Mouse (Mus musculus): ENCODE data around the gene Slc25a5. TPM values are rescaled to one million over a fixed set of nuclear protein-coding genes. Genes with fewer than 3 reads are reported as not detected.

Slc25a5 gene
- polyA plus RNA-seq, 1 experiment from 2014 or later = 942 TPM

DNA sequence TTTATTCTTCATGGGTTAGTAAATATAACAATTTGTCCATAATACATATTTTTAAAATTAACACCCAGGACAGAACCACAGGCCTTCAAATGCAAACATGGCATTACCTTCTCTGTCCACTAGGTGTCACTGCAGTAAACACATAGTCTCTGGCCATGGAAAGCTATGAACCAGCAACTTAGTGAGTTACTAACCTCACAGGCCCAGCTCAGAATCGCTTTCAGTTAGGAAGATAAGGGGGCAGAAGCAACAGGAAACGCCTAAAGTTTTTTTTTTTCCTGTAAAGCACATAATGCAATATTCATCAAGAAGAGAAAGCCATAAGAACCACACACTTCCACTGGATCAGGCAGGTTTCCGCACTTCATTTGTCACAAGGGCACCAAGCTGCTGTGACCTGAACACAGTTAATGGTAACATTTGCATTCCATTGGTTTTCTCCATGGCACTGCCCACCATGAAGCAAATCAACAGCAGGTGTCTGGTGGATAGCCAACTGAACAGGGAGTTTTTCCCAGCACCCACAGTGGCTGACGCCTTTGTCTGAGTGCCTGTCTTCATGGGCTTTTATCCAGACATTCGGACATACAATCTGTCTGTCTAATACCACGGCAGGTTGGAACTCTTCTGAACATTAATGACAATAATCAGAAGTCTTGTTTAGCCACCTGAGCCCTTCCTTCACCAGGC is 34.4 kb upstream of the Slc25a5 start:
- H3K36me3 ChIP-seq (ENCODE audit: control insufficient read depth, insufficient read depth, low read length) = no peaks in the 10 kb centered on the region
- no peaks in the 10 kb centered on the region for H3K4me1 ChIP-seq (replicated peaks; ENCODE audit: control insufficient read depth, insufficient read depth, low read length)
- no peaks in the 10 kb centered on the region for H3K9me3 ChIP-seq (ENCODE audit: control insufficient read depth, low read length)
- H3K27ac ChIP-seq (ENCODE audit: low read depth, low read length) = no peak overlapping the region
- no peak overlapping the region for H3K4me2 ChIP-seq
- WGBS = 63% methylated on average over 6 of the region's 6 CpGs
- DNase-seq (ENCODE audit: low spot score) = no peak
- no peak overlapping the region for H3K9ac ChIP-seq (ENCODE audit: low read depth, low read length)
- no peaks in the 10 kb centered on the region for H3K27me3 ChIP-seq (replicated peaks; ENCODE audit: control insufficient read depth, insufficient read depth, low read length)
- ATAC-seq (replicated peaks; ENCODE audit: low FRiP score) = no peak
- no peak overlapping the region for H3K4me3 ChIP-seq (ENCODE audit: low read depth, low read length)

DNA sequence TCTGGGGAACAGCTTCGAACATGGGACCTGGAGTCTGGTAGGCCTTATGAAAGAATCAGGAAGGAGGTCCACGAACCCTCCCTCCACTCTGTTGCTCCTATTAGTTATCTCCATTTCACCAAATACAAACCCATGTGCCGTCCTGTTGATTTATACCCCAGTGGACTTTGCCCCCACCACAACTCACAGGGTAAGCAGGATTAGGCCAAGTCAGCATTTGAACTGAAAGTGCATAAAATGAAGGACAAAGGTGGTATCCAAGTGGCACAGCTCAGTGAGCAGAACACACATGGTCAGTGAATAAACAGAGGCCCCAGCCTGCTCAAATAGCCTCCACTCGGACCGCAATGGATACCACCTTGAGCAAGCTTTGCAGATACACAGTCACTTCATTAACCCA is 33.2 kb upstream of the Slc25a5 start:
- no peak for DNase-seq (ENCODE audit: low spot score)
- Histone ChIP-seq H3K4me2 (no peak overlapping the region), H3K36me3 (ENCODE audit: control insufficient read depth, insufficient read depth, low read length) (no peaks in the 10 kb centered on the region), H3K9ac (ENCODE audit: low read depth, low read length) (no peak overlapping the region), H3K27ac (ENCODE audit: low read depth, low read length) (no peak overlapping the region), H3K4me3 (ENCODE audit: low read depth, low read length) (no peak overlapping the region), H3K9me3 (ENCODE audit: control insufficient read depth, low read length) (no peaks in the 10 kb centered on the region), H3K27me3 (replicated peaks; ENCODE audit: control insufficient read depth, insufficient read depth, low read length) (no peaks in the 10 kb centered on the region), H3K4me1 (replicated peaks; ENCODE audit: control insufficient read depth, insufficient read depth, low read length) (no peaks in the 10 kb centered on the region)
- ATAC-seq (replicated peaks; ENCODE audit: low FRiP score) = no peak
- 71% methylated on average over 5 of the region's 5 CpGs for WGBS

GRCm38 (mm10) chrX:36762894-36763293 is 32.6 kb upstream of the Slc25a5 start:
- ATAC-seq (replicated peaks; ENCODE audit: low FRiP score) (no peak), DNase-seq (ENCODE audit: low spot score) (no peak)
- Histone ChIP-seq H3K4me3 (ENCODE audit: low read depth, low read length) (no peak overlapping the region), H3K27ac (ENCODE audit: low read depth, low read length) (no peak overlapping the region), H3K9ac (ENCODE audit: low read depth, low read length) (no peak overlapping the region), H3K36me3 (ENCODE audit: control insufficient read depth, insufficient read depth, low read length) (no peaks in the 10 kb centered on the region), H3K9me3 (ENCODE audit: control insufficient read depth, low read length) (no peaks in the 10 kb centered on the region), H3K27me3 (replicated peaks; ENCODE audit: control insufficient read depth, insufficient read depth, low read length) (no peaks in the 10 kb centered on the region), H3K4me2 (no peak overlapping the region), H3K4me1 (replicated peaks; ENCODE audit: control insufficient read depth, insufficient read depth, low read length) (no peaks in the 10 kb centered on the region)
- WGBS = 74% methylated on average over 4 of the region's 4 CpGs

- Histone ChIP-seq H3K27me3 (replicated peaks; ENCODE audit: control insufficient read depth, insufficient read depth, low read length) (no peaks in the 10 kb centered on the region), H3K4me3 (ENCODE audit: low read depth, low read length) (no peak overlapping the region), H3K4me2 (no peak overlapping the region), H3K4me1 (replicated peaks; ENCODE audit: control insufficient read depth, insufficient read depth, low read length) (no peaks in the 10 kb centered on the region), H3K36me3 (ENCODE audit: control insufficient read depth, insufficient read depth, low read length) (no peaks in the 10 kb centered on the region), H3K9ac (ENCODE audit: low read depth, low read length) (no peak overlapping the region), H3K9me3 (ENCODE audit: control insufficient read depth, low read length) (no peaks in the 10 kb centered on the region), H3K27ac (ENCODE audit: low read depth, low read length) (no peak overlapping the region)
- WGBS = 69% methylated on average over 11 of the region's 11 CpGs
- ATAC-seq (replicated peaks; ENCODE audit: low FRiP score) = no peak
- no peak for DNase-seq (ENCODE audit: low spot score)
These were observed 32.0 kb upstream of the Slc25a5 start for GRCm38 (mm10) chrX:36763298-36763933.

DNA sequence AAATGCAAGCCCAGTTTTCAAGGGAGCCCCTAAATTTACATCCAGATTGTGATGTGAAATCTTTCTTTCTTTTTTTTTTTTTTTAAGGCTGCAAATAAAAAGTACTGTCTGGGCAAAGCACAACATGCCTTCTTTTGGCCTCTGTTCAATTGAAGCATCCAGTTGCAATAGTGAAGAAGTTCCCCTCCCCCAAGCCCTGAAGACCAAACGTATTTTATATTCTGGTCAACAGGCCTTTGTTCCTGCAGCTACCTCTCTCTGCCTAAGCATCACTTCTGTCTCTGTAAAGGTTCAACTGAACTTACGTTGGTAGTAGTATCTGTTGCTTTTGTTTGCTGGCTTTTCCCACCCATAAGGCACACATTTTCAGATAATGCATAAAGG is 31.5 kb upstream of the Slc25a5 start:
- Histone ChIP-seq H3K9ac (ENCODE audit: low read depth, low read length) (no peak overlapping the region), H3K27me3 (replicated peaks; ENCODE audit: control insufficient read depth, insufficient read depth, low read length) (no peaks in the 10 kb centered on the region), H3K36me3 (ENCODE audit: control insufficient read depth, insufficient read depth, low read length) (no peaks in the 10 kb centered on the region), H3K4me1 (replicated peaks; ENCODE audit: control insufficient read depth, insufficient read depth, low read length) (no peaks in the 10 kb centered on the region), H3K27ac (ENCODE audit: low read depth, low read length) (no peak overlapping the region), H3K4me2 (no peak overlapping the region), H3K4me3 (ENCODE audit: low read depth, low read length) (no peak overlapping the region), H3K9me3 (ENCODE audit: control insufficient read depth, low read length) (no peaks in the 10 kb centered on the region)
- 56% methylated on average over 2 of the region's 2 CpGs for WGBS
- DNase-seq (ENCODE audit: low spot score) (no peak), ATAC-seq (replicated peaks; ENCODE audit: low FRiP score) (no peak)

- 64% methylated on average over 5 of the region's 5 CpGs for WGBS
These were observed 28.1 kb upstream of the Slc25a5 start for GRCm38 (mm10) chrX:36767386-36767785.

GRCm38 (mm10) chrX:36772591-36772990 is 22.9 kb upstream of the Slc25a5 start:
- Histone ChIP-seq H3K27me3 (replicated peaks; ENCODE audit: control insufficient read depth, insufficient read depth, low read length) (no peaks in the 10 kb centered on the region), H3K9ac (ENCODE audit: low read depth, low read length) (no peak overlapping the region), H3K9me3 (ENCODE audit: control insufficient read depth, low read length) (no peaks in the 10 kb centered on the region), H3K4me3 (ENCODE audit: low read depth, low read length) (no peak overlapping the region), H3K4me1 (replicated peaks; ENCODE audit: control insufficient read depth, insufficient read depth, low read length) (no peaks in the 10 kb centered on the region), H3K4me2 (no peak overlapping the region), H3K36me3 (ENCODE audit: control insufficient read depth, insufficient read depth, low read length) (no peaks in the 10 kb centered on the region), H3K27ac (ENCODE audit: low read depth, low read length) (no peak overlapping the region)
- WGBS = 86% methylated on average over 6 of the region's 6 CpGs
- no peak for ATAC-seq (replicated peaks; ENCODE audit: low FRiP score)
- no peak for DNase-seq (ENCODE audit: low spot score)

More at GRCm38 (mm10) chrX:36767386-36767785, 28.1 kb upstream of the Slc25a5 start:
- DNase-seq (ENCODE audit: low spot score) (no peak), ATAC-seq (replicated peaks; ENCODE audit: low FRiP score) (no peak)
- H3K9ac ChIP-seq (ENCODE audit: low read depth, low read length) = no peak overlapping the region
- no peaks in the 10 kb centered on the region for H3K27me3 ChIP-seq (replicated peaks; ENCODE audit: control insufficient read depth, insufficient read depth, low read length)
- H3K27ac ChIP-seq (ENCODE audit: low read depth, low read length) = no peak overlapping the region
- no peak overlapping the region for H3K4me3 ChIP-seq (ENCODE audit: low read depth, low read length)
- no peak overlapping the region for H3K4me2 ChIP-seq
- H3K36me3 ChIP-seq (ENCODE audit: control insufficient read depth, insufficient read depth, low read length) = no peaks in the 10 kb centered on the region
- H3K9me3 ChIP-seq (ENCODE audit: control insufficient read depth, low read length) = no peaks in the 10 kb centered on the region
- H3K4me1 ChIP-seq (replicated peaks; ENCODE audit: control insufficient read depth, insufficient read depth, low read length) = no peaks in the 10 kb centered on the region

- Histone ChIP-seq H3K9ac (ENCODE audit: low read depth, low read length) (no peak overlapping the region), H3K9me3 (ENCODE audit: control insufficient read depth, low read length) (no peaks in the 10 kb centered on the region), H3K4me3 (ENCODE audit: low read depth, low read length) (no peak overlapping the region), H3K27me3 (replicated peaks; ENCODE audit: control insufficient read depth, insufficient read depth, low read length) (no peaks in the 10 kb centered on the region), H3K36me3 (ENCODE audit: control insufficient read depth, insufficient read depth, low read length) (no peaks in the 10 kb centered on the region), H3K27ac (ENCODE audit: low read depth, low read length) (no peak overlapping the region), H3K4me2 (no peak overlapping the region), H3K4me1 (replicated peaks; ENCODE audit: control insufficient read depth, insufficient read depth, low read length) (no peaks in the 10 kb centered on the region)
- ATAC-seq (replicated peaks; ENCODE audit: low FRiP score) (no peak), DNase-seq (ENCODE audit: low spot score) (no peak)
- 84% methylated on average over 5 of the region's 5 CpGs for WGBS
These were observed 19.9 kb upstream of the Slc25a5 start for GRCm38 (mm10) chrX:36775520-36775919.

DNA sequence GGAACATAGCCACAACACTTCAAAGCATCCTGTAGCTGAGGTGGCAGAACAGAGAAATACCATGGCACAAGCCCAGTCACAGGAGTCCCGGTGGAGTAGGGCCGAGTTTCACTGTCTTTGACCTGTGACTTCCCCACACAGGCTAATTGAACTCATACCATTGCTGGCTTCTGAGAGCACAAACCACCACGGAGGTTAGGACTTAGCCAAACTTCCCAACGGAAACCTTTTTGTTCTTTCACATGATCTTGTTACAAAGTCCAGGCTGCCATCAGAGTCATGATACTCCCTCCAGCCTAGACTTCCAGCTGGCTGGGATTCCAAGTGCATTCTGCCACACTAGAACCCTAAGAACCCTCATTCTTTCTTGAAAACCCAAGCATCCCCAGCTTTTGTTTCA is 17.8 kb upstream of the Slc25a5 start:
- WGBS = 82% methylated on average over 4 of the region's 4 CpGs

More for the DNA sequence above, 17.8 kb upstream of the Slc25a5 start:
- no peaks in the 10 kb centered on the region for H3K9me3 ChIP-seq (ENCODE audit: control insufficient read depth, low read length)
- H3K27ac ChIP-seq (ENCODE audit: low read depth, low read length) = no peak overlapping the region
- H3K4me2 ChIP-seq = no peak overlapping the region
- no peaks in the 10 kb centered on the region for H3K36me3 ChIP-seq (ENCODE audit: control insufficient read depth, insufficient read depth, low read length)
- no peak for DNase-seq (ENCODE audit: low spot score)
- no peak overlapping the region for H3K9ac ChIP-seq (ENCODE audit: low read depth, low read length)
- no peak overlapping the region for H3K4me3 ChIP-seq (ENCODE audit: low read depth, low read length)
- no peak for ATAC-seq (replicated peaks; ENCODE audit: low FRiP score)
- no peaks in the 10 kb centered on the region for H3K4me1 ChIP-seq (replicated peaks; ENCODE audit: control insufficient read depth, insufficient read depth, low read length)
- H3K27me3 ChIP-seq (replicated peaks; ENCODE audit: control insufficient read depth, insufficient read depth, low read length) = no peaks in the 10 kb centered on the region

Measured in liver, embryonic 11.5 days (tissue).